Mouse (Mus musculus): ENCODE measurements at regions not wholly inside any gene's neighbourhood (a gene's known extent, or its start where the extent isn't known, plus 50 kb on each side); places are given as distances from the start of the nearest gene placed in this dataset.

DNA sequence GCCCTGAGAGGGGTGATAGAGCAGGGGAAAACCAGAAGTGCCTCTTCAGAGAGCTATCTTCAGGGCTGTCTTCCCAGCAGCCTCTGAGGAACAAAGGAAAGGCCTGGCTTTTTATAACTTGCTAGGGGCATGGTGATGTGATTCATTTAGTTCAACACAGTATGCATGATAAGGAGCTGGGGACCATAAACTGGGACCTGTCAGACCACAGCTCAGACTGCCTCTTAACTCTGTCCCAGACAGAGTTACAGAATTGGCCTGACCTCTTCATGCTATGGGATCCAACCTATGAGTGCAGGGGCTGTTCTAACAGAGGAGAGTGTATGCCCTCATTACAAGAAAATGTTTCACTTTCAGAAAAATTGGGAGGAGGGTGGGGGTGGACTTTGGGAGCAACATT is 59.3 kb upstream of the Il12b start:
- no peak for DNase-seq (ENCODE audit: low spot score)

DNA sequence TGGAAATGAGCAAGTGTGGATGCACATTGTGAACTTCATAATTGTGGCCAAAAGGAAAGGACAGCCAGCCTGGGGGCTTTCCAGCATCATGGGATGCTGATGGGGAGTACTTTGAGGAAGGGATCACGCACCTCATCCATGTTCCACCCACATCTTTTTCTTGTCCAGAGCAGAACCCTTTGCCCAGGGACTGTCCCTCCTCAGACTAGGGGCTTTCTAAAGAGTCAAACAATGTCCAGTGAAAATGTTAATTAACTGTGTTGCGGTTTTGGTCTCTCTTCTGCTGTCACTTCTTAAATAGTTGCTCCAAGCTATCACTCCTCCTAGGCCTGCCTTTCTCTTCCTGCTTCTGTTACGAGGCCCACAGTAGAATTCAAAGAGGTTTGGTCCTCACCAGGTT is 51.6 kb upstream of the Il12b start:
- no peak for DNase-seq (ENCODE audit: low spot score)

DNA sequence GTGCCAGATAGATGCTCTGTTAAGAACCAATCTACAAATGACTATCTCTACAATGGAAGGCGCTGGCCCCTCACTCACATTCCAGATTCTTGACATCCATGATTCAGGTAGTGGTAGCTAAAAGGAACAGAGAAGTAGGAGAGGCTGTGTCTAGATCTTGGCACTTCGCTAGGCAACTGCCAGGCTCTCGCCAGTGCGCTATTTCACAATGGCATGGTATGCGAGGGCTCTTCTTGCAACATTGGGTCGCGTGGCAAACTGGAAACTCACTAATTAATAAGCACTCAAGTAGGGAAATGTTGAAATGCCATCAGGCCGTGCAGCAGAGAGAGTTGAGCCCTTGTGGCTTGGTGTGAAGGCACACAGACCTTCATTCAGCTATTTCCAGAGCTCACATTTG is 50.3 kb upstream of the Il12b start:
- DNase-seq (ENCODE audit: low spot score), result no peak
